Mouse (Mus musculus) gastrocnemius, postnatal 14 days (tissue): Measurements from ENCODE around the gene Prrt3. TPM values are rescaled to one million over a fixed set of nuclear protein-coding genes. Genes with fewer than 3 reads are reported as not detected.

Source experiments
- DNase-seq: peaks from one replicate; pipeline ENCODE4 v3.0.0; 2021; ENCODE audit warnings: mixed read lengths
- intact Hi-C: fragments of 180-260 bp; cut with DNase I; formaldehyde crosslinking; loops from one replicate; pipeline ENCODE4 v1.15.1; 2025; ENCODE audit warnings: low total_unique reads
- microRNA-seq, 2 experiments: library from miRNA; unstranded; fragments of <30 nt; microRNA quantifications; one replicate each; pipeline ENCODE4 v1.2.0; 2021
- total RNA-seq, 2 experiments: library from RNA; stranded (reverse); gene quantifications; 2 replicates each; pipeline ENCODE4 v1.2.3; 2021

Prrt3 gene
- total RNA-seq, 2 experiments from 2014 or later, result 0.11 to 0.12 TPM

DNA sequence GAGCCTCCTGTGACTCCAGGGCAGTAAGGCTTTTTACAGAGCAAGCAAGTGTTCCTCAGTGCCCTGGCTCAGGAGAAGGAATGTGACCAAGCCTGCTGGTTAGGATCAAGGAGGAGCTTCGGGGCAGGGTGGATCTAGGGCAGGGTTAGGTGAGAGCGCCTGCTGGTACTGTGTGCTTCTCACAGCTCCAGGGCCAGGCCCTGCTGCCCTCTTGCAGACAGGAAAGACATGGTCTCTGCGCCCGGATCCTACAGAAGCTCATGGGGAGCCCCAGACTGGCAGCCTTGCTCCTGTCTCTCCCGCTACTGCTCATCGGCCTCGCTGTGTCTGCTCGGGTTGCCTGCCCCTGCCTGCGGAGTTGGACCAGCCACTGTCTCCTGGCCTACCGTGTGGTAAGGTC, 43.1 kb downstream of the Prrt3 start:
- intact Hi-C loops, result no loop called here
- DNase-seq, result no peak

DNA sequence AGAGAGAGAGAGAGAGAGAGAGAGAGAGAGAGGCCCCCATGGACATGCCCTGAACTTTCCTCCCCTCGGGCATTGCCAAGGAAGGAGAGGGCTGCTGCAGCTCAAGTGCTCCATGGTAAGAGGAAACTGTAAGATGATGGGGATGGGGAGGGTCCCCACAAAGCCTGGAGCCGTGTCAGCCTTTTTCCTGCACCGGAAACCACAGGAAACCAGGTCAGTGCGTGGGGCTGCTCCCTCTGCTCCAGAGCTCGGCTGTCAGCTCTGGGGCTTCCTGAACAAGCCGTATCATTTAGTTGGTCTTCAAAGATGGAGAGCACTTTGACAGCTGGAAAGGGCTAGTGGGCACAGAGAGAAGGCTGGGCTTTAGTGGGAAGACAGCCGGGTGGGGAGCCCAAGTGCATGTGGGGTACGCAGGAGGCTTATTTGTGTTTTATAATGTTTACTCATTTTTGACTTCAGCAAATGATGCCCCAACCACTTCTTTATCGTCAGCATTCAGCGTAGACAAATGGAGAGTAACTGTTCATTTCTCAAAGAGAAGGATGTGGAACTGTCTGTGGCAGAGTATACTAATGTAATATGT, 43.7 kb downstream of the Prrt3 start, which contains the start of gene Il17re:
Il17re (plus strand) TSS at position 533 of the 583 bp plus-strand sequence.
- intact Hi-C loops, result no loop called here
- DNase-seq, result no peak

DNA sequence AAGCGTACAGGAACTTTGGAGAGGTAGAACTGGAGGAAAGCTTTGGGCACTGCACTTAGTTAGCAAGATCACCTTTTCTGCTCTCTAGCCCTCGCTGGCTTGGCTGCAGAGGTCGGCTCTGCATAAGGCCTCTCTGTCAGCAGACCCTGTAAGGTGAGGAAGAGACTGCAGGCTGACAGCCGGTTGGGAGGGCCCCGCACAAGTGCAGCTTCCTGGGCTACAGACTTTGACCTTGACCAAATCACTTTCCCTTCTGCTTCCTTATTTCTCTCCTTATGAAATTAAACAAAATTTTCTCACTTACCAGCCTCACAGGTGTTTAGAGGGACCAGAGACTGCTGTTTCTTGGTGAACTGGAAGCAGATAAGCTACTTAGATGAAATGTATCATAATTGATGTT, 46.7 kb downstream of the Prrt3 start:
- intact Hi-C loops, result no loop called here
- DNase-seq, result no peak

DNA sequence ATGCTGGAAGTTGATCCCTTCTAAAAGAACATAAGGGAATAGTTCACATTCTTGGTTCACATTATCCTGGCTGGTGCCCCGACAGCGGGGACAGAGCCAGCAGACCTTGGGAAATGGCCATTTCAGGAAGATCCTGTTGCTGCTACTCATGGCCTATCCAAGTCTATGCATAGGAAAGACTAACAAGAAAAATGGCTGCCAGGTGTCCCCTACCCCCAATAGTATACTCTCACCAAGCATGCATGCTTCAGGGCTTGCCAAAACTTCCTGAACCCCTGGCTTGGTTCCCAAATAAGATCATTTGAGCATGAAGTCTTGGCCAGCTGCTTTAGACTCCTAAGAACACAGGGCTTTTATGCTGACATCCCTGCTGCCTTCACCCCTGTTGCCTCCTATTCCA, 49.9 kb downstream of the Prrt3 start:
- DNase-seq, result no peak
- intact Hi-C loops, result no loop called here

DNA sequence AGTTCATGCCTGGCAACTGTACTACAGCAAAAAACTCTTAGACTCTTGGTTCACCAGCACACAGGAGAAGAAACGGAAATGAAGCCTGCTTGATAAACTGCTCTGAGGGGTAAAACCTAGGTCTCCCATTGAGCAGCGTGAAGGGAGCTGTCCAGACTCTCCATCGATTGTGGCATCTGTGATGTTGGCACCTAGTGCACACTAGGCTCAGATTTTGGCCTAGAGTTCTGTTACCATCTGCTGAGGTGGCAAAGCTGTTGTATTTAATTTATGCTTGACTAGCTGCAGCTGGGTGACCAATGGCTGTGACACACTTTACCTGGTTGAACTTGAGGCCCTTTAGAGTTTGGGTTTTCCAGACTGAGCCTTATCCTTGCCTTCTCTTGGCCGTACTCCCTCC, 54.1 kb downstream of the Prrt3 start:
- no peak for DNase-seq
- intact Hi-C loops, result no loop called here

DNA sequence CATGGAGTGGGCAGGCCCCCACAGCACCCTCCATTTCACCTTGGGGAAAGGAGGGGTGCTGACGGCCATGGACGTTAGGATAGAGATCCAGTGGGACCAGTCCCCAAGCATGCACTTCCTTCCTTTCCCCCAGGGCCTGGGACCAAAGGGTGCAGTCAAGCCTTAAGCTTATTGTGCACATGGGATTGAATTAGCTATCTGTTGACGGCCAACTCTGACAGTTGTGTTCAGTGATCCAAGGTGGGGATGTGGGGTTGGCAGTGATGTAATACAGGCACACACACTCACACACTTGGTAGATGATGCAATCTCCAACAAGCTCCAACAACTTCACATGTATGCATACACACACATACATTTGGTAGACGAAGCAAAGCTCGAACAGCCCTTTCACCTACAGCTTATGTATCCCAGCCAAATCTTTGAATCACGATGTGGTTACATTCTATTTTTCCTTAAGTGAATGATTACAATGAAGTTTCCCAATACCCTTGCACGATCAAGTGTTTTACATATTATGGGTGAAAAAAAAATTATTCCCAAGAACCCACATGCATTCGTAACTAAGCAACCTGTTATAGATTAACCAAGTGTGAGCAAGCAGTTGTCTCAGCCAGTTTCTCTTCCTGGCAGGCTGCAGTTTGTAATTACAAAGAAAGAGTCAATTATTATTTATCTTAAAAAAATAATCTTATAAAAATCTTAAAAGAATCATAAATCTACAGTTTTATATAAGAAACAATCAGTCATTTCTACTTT, 57.3 kb downstream of the Prrt3 start:
- intact Hi-C loops, result no loop called here
- DNase-seq, result no peak

Small RNA genes lying within 50 kb of the gene (microRNA-seq; reads per million reads assigned to microRNA genes)
- 0 reads per million in 2 experiments for gene Gm23365

Other genes with a start within 250 kb of the Prrt3 start
- under 1 TPM in 1 of 2 experiments, not detected in 1; 0.14 TPM for gene Cpne9, start 219.6 kb downstream of the Prrt3 start, total RNA-seq
- 10 to 100 TPM in 1 of 2 experiments, 1 to 10 TPM in 1; 9.9 to 10.7 TPM for gene Brpf1, start 194.8 kb downstream of the Prrt3 start, total RNA-seq
- 1 to 10 TPM; 5.1 to 6.8 TPM for gene Ogg1, start 175.0 kb downstream of the Prrt3 start, total RNA-seq
- 10 to 100 TPM; 28.7 to 31.9 TPM for gene Camk1, start 157.9 kb downstream of the Prrt3 start, total RNA-seq
- 10 to 100 TPM; 14.4 to 15.8 TPM for gene Tada3, start 124.0 kb downstream of the Prrt3 start, total RNA-seq
- 10 to 100 TPM; 66.6 to 66.9 TPM for gene Arpc4, start 123.8 kb downstream of the Prrt3 start, total RNA-seq
- gene Ttll3, start 112.7 kb downstream of the Prrt3 start, total RNA-seq, result 1 to 10 TPM; 1.3 TPM
- gene Rpusd3, start 82.6 kb downstream of the Prrt3 start, total RNA-seq, result 10 to 100 TPM; 11.1 to 13.3 TPM
- gene Cidec, start 66.2 kb downstream of the Prrt3 start, total RNA-seq, result 1 to 10 TPM in 1 of 2 experiments, under 1 TPM in 1; 0.51 to 2.7 TPM
- 10 to 100 TPM; 28.6 to 32.4 TPM for gene Jagn1, start 59.4 kb downstream of the Prrt3 start, total RNA-seq
- gene Il17re, start 43.4 kb downstream of the Prrt3 start, total RNA-seq, result under 1 TPM; 0.31 to 0.49 TPM
- 1 to 10 TPM; 6.8 TPM for gene Il17rc, start 30.5 kb downstream of the Prrt3 start, total RNA-seq
- 10 to 100 TPM; 37.1 to 39.6 TPM for gene Creld1, start 18.6 kb downstream of the Prrt3 start, total RNA-seq
- gene Emc3, start 29.7 kb upstream of the Prrt3 start, total RNA-seq, result 10 to 100 TPM; 56.2 to 61.0 TPM
- 1 to 10 TPM; 1.3 to 1.8 TPM for gene Fancd2, start 29.8 kb upstream of the Prrt3 start, total RNA-seq
- not detected for gene Fancd2os, start 98.8 kb upstream of the Prrt3 start, total RNA-seq
- 10 to 100 TPM; 42.8 to 52.4 TPM for gene Brk1, start 102.8 kb upstream of the Prrt3 start, total RNA-seq
- gene Vhl, start 122.0 kb upstream of the Prrt3 start, total RNA-seq, result 1 to 10 TPM; 6.8 to 7.0 TPM
- 1 to 10 TPM; 4.7 to 4.8 TPM for gene Irak2, start 136.5 kb upstream of the Prrt3 start, total RNA-seq
- 10 to 100 TPM; 25.7 to 29.1 TPM for gene Tatdn2, start 195.1 kb upstream of the Prrt3 start, total RNA-seq
- gene Ghrl, start 217.9 kb upstream of the Prrt3 start, total RNA-seq, result under 1 TPM in 1 of 2 experiments, not detected in 1; 0.37 TPM
- 10 to 100 TPM; 68.9 to 78.7 TPM for gene Sec13, start 238.8 kb upstream of the Prrt3 start, total RNA-seq